Mouse (Mus musculus) heart, embryonic 13.5 days (tissue): ENCODE results near the gene Mrpl4. TPM values are rescaled to one million over a fixed set of nuclear protein-coding genes. Genes with fewer than 3 reads are reported as not detected.

Source experiments
- ATAC-seq: fragments of 200-750 bp; cut with Nextera tagmentation; 2 replicates; pipeline ENCODE4 v1.8.0; 2017; ENCODE audit warnings: moderate TSS enrichment; ENCODE audit not compliant: insufficient number of reproducible peaks, low FRiP score, low TSS enrichment; ENCODE audit errors: extremely low read depth
- H3K27ac ChIP-seq: fragments of 300-500 bp; sonication (generic); replicated peaks from 2 replicates; pipeline ENCODE4 v1.5.1; 2015; ENCODE audit warnings: moderate library complexity, mild to moderate bottlenecking, inconsistent platforms
- H3K27me3 ChIP-seq: fragments of 300-500 bp; sonication (generic); replicated peaks from 2 replicates; pipeline ENCODE4 v1.6.1; 2015; ENCODE audit warnings: mild to moderate bottlenecking, inconsistent platforms
- H3K36me3 ChIP-seq: fragments of 300-500 bp; sonication (generic); 2 replicates; pipeline ENCODE4 v1.6.1; 2015; ENCODE audit warnings: mild to moderate bottlenecking, inconsistent platforms
- H3K4me1 ChIP-seq: fragments of 300-500 bp; sonication (generic); 2 replicates; pipeline ENCODE4 v1.6.1; 2015; ENCODE audit warnings: inconsistent platforms
- H3K4me2 ChIP-seq: fragments of 300-500 bp; sonication (generic); 2 replicates; pipeline ENCODE4 v1.6.1; 2015; ENCODE audit warnings: inconsistent platforms, mild to moderate bottlenecking, moderate library complexity
- H3K4me3 ChIP-seq: fragments of 300-500 bp; sonication (generic); 2 replicates; pipeline ENCODE4 v1.5.1; 2015; ENCODE audit warnings: moderate library complexity, mild to moderate bottlenecking, inconsistent platforms
- H3K9ac ChIP-seq: fragments of 300-500 bp; sonication (generic); 2 replicates; pipeline ENCODE4 v1.6.1; 2015; ENCODE audit warnings: inconsistent platforms, mild to moderate bottlenecking, moderate library complexity
- H3K9me3 ChIP-seq: fragments of 300-500 bp; sonication (generic); 2 replicates; pipeline ENCODE4 v1.6.1; 2016; ENCODE audit warnings: inconsistent platforms
- WGBS: fragments of 180-500 bp; shearing (Covaris S2); methylation state at CpG from one replicate; pipeline ENCODE4 v1.1.7; 2015; ENCODE audit warnings: mixed read lengths; 5-methylcytosine and 5-hydroxymethylcytosine counted together
- polyA plus RNA-seq: library from polyadenylated mRNA; unstranded; fragments of >200 nt; fragmentation: Nextera tagmentation; extraction: Ambion mirVana; gene quantifications from 2 replicates; pipeline ENCODE4 v1.2.1, GENCODE M21; 2015

The Mrpl4 gene
- polyA plus RNA-seq, 1 experiment from 2014 or later: 124 TPM

DNA sequence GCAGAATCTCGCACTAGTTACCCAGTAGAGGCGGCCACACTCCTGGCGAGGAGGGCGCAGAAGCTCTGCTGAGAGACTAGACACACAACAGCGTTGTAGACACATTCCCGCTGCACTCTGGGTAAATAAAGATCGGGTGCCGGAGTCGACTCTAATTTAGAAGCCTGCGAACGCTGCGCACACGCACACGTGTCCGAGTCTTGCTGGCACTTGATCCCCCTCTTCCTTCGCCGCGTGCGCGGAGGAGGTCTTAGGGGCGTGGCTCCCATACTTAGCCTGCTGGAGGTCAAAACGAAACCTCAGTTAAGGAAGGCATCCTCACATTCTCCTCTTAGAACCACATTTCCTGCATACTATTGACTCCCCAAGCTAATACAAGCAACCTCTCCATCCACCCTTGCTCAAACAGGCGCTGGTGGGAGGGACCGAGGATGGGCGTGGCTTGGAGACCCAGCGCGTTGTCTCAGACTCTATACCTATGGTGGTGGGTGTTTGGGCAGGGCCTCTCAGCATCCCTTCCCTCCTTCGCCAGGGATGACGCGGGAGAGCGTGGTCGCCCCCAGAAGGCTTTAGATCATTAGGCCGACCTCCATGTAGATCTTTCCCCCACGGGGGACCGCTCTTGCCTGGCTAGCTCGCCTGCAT, 28.8 kb downstream of the Mrpl4 start:
- WGBS: under 1% methylated on average over 36 of the region's 36 CpGs
- peaks cover 65% of the 10 kb centered on the region for H3K4me1 ChIP-seq
- H3K9me3 ChIP-seq: no peaks in the 10 kb centered on the region
- peaks cover 88% of the 10 kb centered on the region for H3K27me3 ChIP-seq
- H3K36me3 ChIP-seq: no peaks in the 10 kb centered on the region
- ATAC-seq: no peak
- peak overlapping the region; percentile 60 for H3K4me3 ChIP-seq
- H3K4me2 ChIP-seq: peak overlapping the region; percentile 98
- H3K27ac ChIP-seq: 0 out of 2 replicates have a peak overlapping the region, but pooled peaks have one; percentile 13
- peak overlapping the region; percentile 71 for H3K9ac ChIP-seq

DNA sequence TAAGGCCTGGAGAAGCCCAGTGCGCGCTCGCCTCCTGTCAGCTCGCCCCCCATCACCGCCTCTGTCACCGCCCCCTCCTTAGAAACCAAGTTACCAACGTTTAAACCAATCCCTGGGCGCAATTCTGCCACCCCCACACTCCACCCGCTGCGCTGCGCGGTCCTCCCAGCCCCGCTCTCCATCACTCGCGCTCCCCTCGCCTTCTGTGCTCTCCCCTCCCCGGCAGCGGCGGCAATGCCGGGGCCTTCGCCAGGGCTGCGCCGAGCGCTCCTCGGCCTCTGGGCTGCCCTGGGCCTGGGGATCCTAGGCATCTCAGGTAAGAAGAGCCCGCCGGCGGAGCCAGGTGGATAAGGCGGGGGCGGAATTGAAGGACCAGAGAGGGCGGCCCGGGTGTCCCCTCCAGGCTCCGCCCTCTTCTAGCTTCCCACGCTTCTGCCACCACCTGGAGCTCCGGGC, 29.4 kb downstream of the Mrpl4 start, which contains the start of gene Icam5:
Icam5 (plus strand) TSS at position 178 of the 456 bp plus-strand sequence.
- H3K4me2 ChIP-seq: peak within 1 kb of the TSS; percentile 98
- H3K9me3 ChIP-seq: no peaks in the 10 kb centered on the region
- H3K4me3 ChIP-seq: peak within 1 kb of the TSS; percentile 60
- H3K27ac ChIP-seq: 0 out of 2 replicates have a peak within 1 kb of the TSS, but pooled peaks have one; percentile 13
- ATAC-seq: no peak
- H3K27me3 ChIP-seq: peaks cover 88% of the 10 kb centered on the region
- H3K9ac ChIP-seq: peak within 1 kb of the TSS; percentile 78
- H3K4me1 ChIP-seq: peaks cover 70% of the 10 kb centered on the region
- no peaks in the 10 kb centered on the region for H3K36me3 ChIP-seq
- WGBS: 1% methylated on average over 35 of the region's 35 CpGs

DNA sequence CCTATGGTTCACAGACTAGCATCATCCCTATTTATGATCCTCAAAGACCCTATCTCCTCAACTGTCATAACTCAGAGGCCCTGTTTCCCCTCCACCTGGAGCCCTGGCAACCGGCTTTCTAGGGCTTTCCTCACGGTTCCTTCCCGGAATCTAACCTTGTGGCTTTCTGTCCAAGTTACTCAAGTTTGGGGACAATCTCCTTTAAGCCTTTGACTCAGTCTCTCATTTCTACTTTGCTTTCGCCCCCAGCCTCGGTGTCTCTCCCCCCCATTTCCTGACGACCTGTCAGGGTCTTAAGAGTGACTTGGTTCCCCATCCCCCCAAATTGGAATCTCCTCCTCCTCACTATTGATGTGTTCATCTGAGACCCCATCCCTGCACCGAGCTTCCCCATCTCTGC, 30.0 kb downstream of the Mrpl4 start:
- ATAC-seq: no peak
- Histone ChIP-seq H3K9ac (peak overlapping the region; percentile 78), H3K9me3 (no peaks in the 10 kb centered on the region), H3K36me3 (no peaks in the 10 kb centered on the region), H3K4me2 (peak overlapping the region; percentile 98), H3K27ac (no peak overlapping the region), H3K4me1 (peaks cover 76% of the 10 kb centered on the region), H3K4me3 (peak overlapping the region; percentile 60), H3K27me3 (peaks cover 88% of the 10 kb centered on the region)
- WGBS: 2% methylated on average over 7 of the region's 7 CpGs

DNA sequence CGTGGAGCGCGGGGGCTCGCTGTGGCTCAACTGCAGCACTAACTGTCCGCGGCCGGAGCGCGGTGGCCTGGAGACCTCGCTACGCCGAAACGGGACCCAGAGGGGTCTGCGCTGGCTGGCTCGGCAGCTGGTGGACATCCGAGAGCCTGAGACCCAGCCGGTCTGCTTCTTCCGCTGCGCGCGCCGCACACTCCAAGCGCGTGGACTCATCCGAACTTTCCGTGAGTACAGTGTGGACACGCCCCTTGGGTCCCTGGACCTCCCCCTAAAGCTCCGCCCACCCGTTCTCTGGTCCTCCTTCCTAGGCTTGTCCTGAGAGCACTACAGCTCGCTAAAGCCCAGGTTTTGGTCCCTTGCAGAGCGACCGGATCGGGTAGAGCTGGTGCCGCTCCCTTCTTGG, 30.6 kb downstream of the Mrpl4 start:
- peak overlapping the region; percentile 78 for H3K9ac ChIP-seq
- 2% methylated on average over 34 of the region's 34 CpGs for WGBS
- H3K27ac ChIP-seq: no peak overlapping the region
- H3K9me3 ChIP-seq: no peaks in the 10 kb centered on the region
- ATAC-seq: peak; percentile 57; the same call in 1 of the 2 replicates
- peaks cover 82% of the 10 kb centered on the region for H3K4me1 ChIP-seq
- H3K27me3 ChIP-seq: peaks cover 88% of the 10 kb centered on the region
- H3K4me2 ChIP-seq: peak overlapping the region; percentile 98
- peak overlapping the region; percentile 60 for H3K4me3 ChIP-seq
- no peaks in the 10 kb centered on the region for H3K36me3 ChIP-seq

DNA sequence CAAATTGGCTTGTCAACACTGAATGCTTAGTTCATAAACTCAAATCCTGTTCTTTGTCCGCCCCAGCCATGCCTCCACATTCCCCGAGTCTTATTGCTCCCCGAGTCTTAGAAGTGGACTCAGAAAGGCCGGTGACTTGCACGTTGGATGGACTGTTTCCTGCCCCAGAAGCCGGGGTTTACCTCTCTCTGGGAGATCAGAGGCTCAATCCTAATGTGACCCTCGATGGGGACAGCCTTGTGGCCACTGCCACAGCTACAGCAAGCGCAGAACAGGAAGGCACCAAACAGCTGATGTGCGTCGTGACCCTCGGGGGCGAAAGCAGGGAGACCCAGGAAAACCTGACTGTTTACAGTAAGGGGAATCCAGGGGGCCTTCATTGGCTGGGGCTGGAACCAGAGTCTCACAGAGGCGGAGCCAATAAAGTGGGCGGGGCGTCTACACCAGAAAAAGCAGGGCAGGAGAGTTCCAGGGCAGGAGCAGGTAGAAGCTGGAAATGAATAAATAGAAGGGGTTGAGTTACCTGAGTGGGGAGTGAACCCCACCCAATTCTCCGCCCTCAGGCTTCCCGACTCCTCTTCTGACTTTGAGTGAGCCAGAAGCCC, 32.0 kb downstream of the Mrpl4 start:
- Histone ChIP-seq H3K27me3 (peaks cover 93% of the 10 kb centered on the region), H3K9me3 (no peaks in the 10 kb centered on the region), H3K27ac (no peak overlapping the region), H3K36me3 (no peaks in the 10 kb centered on the region), H3K9ac (no peak overlapping the region), H3K4me1 (peaks cover 73% of the 10 kb centered on the region), H3K4me2 (no peak overlapping the region), H3K4me3 (peak overlapping the region; percentile 4; the same call in 1 of the 2 replicates)
- WGBS: 4% methylated on average over 17 of the region's 17 CpGs
- no peak for ATAC-seq

DNA sequence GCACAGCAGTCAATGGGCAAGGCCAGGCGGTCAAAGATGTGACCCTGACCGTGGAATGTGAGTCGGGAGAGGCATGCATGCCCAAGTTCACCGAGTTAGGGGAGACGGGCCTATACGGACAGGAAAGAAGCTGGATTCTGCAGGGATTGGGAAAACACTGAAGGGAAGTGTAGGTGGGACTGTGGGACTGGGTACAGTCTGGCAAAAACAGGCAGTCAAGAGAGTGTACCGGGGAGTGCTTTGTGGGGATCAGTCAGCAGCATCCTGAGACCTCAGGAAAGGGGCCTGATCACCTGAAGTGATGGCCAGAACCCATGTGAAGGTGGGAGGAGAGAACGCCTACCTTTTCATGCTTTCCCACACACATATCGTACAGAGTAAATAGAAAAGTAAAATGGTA, 33.0 kb downstream of the Mrpl4 start:
- no peak overlapping the region; the same call in 1 of the 2 replicates for H3K4me3 ChIP-seq
- H3K4me2 ChIP-seq: no peak overlapping the region
- no peak for ATAC-seq
- H3K4me1 ChIP-seq: peaks cover 63% of the 10 kb centered on the region
- no peak overlapping the region for H3K27ac ChIP-seq
- 25% methylated on average over 9 of the region's 9 CpGs for WGBS
- H3K9me3 ChIP-seq: no peaks in the 10 kb centered on the region
- peaks cover 94% of the 10 kb centered on the region for H3K27me3 ChIP-seq
- no peak overlapping the region for H3K9ac ChIP-seq
- H3K36me3 ChIP-seq: no peaks in the 10 kb centered on the region

DNA sequence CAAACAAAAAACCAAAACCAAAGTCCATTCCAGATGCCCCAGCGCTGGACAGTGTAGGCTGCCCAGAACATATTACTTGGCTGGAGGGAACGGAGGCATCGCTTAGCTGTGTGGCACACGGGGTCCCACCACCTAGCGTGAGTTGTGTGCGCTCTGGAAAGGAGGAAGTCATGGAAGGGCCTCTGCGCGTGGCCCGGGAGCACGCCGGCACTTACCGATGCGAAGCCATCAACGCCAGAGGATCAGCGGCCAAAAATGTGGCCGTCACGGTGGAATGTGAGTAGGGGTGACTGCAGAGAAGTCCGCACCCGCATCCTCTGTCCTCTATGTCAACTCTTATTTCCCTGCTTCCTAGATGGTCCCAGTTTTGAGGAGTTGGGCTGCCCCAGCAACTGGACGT, 33.6 kb downstream of the Mrpl4 start:
- peak overlapping the region; percentile 37; the same call in 1 of the 2 replicates for H3K9ac ChIP-seq
- H3K27me3 ChIP-seq: peaks cover 98% of the 10 kb centered on the region
- peak overlapping the region; percentile 43; the same call in 1 of the 2 replicates for H3K4me3 ChIP-seq
- no peak for ATAC-seq
- no peaks in the 10 kb centered on the region for H3K36me3 ChIP-seq
- WGBS: 7% methylated on average over 20 of the region's 20 CpGs
- peaks cover 57% of the 10 kb centered on the region for H3K4me1 ChIP-seq
- H3K27ac ChIP-seq: no peak overlapping the region
- H3K4me2 ChIP-seq: peak overlapping the region; percentile 70
- H3K9me3 ChIP-seq: no peaks in the 10 kb centered on the region

DNA sequence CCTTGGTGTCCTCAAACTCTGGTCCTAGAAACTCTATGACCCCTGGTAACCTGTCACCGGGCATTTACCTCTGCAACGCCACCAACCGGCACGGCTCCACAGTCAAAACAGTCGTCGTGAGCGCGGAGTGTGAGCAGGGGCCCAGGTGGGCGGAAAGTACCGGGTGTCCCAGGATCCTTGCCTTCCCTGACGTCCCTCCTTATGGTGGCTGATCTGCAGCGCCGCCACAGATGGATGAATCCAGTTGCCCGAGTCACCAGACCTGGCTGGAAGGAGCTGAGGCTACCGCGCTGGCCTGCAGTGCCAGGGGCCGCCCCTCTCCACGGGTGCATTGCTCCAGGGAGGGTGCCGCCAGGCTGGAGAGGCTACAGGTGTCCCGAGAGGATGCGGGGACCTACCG, 34.1 kb downstream of the Mrpl4 start:
- WGBS: 5% methylated on average over 22 of the region's 22 CpGs
- no peak overlapping the region for H3K27ac ChIP-seq
- no peak for ATAC-seq
- H3K4me1 ChIP-seq: peaks cover 55% of the 10 kb centered on the region
- no peaks in the 10 kb centered on the region for H3K9me3 ChIP-seq
- no peaks in the 10 kb centered on the region for H3K36me3 ChIP-seq
- H3K4me3 ChIP-seq: peak overlapping the region; percentile 43
- H3K4me2 ChIP-seq: peak overlapping the region; percentile 70
- peaks cover 93% of the 10 kb centered on the region for H3K27me3 ChIP-seq
- peak overlapping the region; percentile 69; the same call in 1 of the 2 replicates for H3K9ac ChIP-seq

DNA sequence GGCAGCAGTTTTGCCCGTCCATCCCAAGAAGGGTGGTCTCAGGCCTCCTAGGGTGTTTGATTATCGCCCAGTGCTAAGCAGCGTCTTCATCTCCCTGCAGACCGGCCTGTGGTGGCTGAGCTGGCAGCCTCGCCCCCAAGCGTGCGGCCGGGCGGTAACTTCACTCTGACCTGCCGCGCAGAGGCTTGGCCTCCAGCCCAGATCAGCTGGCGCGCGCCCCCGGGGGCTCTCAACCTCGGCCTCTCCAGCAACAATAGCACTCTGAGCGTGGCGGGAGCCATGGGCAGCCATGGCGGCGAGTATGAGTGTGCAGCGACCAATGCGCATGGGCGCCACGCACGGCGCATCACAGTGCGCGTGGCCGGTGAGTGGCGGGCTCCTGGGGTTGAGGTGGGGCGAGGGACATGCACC, 34.9 kb downstream of the Mrpl4 start:
- peaks cover 46% of the 10 kb centered on the region for H3K4me1 ChIP-seq
- H3K27me3 ChIP-seq: peaks cover 85% of the 10 kb centered on the region
- no peak overlapping the region for H3K27ac ChIP-seq
- no peaks in the 10 kb centered on the region for H3K36me3 ChIP-seq
- ATAC-seq: peak; percentile 32; the same call in 1 of the 2 replicates
- H3K9me3 ChIP-seq: no peaks in the 10 kb centered on the region
- WGBS: 2% methylated on average over 31 of the region's 31 CpGs
- H3K9ac ChIP-seq: peak overlapping the region; percentile 69
- peak overlapping the region; percentile 70 for H3K4me2 ChIP-seq
- peak overlapping the region; percentile 43 for H3K4me3 ChIP-seq

DNA sequence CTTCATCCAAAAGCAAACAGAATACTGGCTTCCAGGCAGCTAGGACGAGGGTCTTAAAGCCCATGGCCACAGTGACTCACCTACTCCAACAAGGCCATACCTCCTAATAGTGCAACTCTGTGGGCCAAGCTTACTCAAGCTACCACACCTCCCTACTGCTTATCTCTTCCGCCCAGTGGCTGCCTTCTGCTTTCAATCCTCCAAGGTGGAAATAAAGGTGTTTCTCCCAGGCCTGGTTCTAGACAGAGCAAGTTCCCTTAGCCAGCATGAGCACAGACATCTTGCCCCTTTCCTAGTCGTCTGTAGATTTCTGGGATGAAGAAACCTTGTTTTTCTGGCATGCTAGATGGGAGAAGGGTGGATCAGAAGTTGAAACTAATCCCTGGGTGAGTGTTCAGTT, 37.2 kb downstream of the Mrpl4 start:
- Histone ChIP-seq H3K27ac (no peak overlapping the region), H3K9ac (no peak overlapping the region), H3K4me1 (peaks cover 30% of the 10 kb centered on the region), H3K4me2 (no peak overlapping the region), H3K9me3 (no peaks in the 10 kb centered on the region), H3K36me3 (no peaks in the 10 kb centered on the region), H3K27me3 (peaks cover 62% of the 10 kb centered on the region), H3K4me3 (no peak overlapping the region)
- WGBS: 70% methylated on average over 3 of the region's 3 CpGs
- ATAC-seq: no peak

DNA sequence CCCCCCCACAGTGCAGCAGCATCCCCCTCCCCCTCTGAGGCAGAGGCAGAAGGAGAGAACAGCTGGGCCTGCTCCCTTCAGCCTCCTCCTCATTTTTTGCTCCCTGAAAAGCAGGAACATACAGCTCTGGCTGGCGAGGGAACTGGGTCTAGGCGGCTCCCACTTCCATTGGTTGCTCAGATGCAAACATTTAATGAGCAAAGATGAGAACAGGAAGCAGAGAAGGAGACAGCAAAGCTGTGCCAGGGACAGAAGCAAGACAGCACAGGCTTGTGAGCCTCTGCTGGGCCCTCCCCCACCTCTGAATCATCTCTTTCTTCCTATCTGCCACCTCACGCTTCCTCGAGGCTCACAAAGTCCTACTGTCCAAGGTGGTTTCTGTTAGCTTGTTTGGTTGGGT, 38.8 kb downstream of the Mrpl4 start:
- Histone ChIP-seq H3K27me3 (peaks cover 46% of the 10 kb centered on the region), H3K36me3 (no peaks in the 10 kb centered on the region), H3K4me2 (no peak overlapping the region), H3K9me3 (no peaks in the 10 kb centered on the region), H3K4me1 (peaks cover 20% of the 10 kb centered on the region), H3K4me3 (no peak overlapping the region), H3K9ac (no peak overlapping the region), H3K27ac (no peak overlapping the region)
- no peak for ATAC-seq
- WGBS: 54% methylated on average over 4 of the region's 4 CpGs
